Mouse (Mus musculus) ES-E14 (cell line): ENCODE results near the gene Zfp526.

ENCODE experiments used
- CHD2 ChIP-seq: IDR thresholded peaks from 2 replicates; pipeline ENCODE4 v1.6.1; 2014; ENCODE audit warnings: mild to moderate bottlenecking, low read depth, low read length, inconsistent platforms
- HCFC1 ChIP-seq: IDR thresholded peaks from 2 replicates; pipeline ENCODE4 v1.6.1; 2012; ENCODE audit warnings: low read length, inconsistent platforms, borderline replicate concordance; ENCODE audit not compliant: insufficient read depth
- MAFK ChIP-seq: IDR thresholded peaks from 2 replicates; pipeline ENCODE4 v1.6.1; 2014; ENCODE audit warnings: mild to moderate bottlenecking, low read depth, low read length, inconsistent platforms; ENCODE audit not compliant: insufficient read depth
- ZC3H11A ChIP-seq: IDR thresholded peaks from 2 replicates; pipeline ENCODE4 v1.6.1; 2012; ENCODE audit warnings: low read depth, mild to moderate bottlenecking, inconsistent platforms, low read length, borderline replicate concordance

GRCm38 (mm10) chr7:25251071-25251791 lies 30.0 kb downstream of the Zfp526 start:
- TF ChIP-seq HCFC1 (no peak), MAFK (no peak), ZC3H11A (no peak), CHD2 (no peak)
